Mouse (Mus musculus) kidney, postnatal 25 days (tissue): ENCODE results near the gene G3bp2.

Source experiments
- DNase-seq, 2 experiments: peaks; one replicate each; pipeline ENCODE4 v3.0.0; 2021; ENCODE audit warnings: mixed read lengths in 2 of 2

The G3bp2 gene

DNA sequence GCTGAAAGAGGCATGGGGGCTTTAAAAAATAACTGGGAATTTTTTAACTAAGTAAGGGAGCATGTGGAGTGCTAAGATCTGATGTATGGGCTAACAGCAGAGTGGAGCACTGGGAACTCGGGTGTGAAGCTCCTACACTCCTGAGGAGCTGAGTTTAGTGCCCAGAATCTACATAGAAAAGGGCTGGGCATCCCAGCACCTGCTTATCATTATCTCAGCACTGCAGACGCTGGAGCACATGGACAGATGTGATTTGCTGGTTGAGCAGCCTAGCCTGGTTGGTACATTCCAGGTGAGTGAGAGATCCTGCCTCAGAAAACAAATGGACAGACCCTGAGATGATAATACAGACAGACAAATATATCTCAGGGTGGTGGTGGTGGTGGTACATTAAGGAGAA lies 73.7 kb downstream of the G3bp2 start:
- DNase-seq = no peak

DNA sequence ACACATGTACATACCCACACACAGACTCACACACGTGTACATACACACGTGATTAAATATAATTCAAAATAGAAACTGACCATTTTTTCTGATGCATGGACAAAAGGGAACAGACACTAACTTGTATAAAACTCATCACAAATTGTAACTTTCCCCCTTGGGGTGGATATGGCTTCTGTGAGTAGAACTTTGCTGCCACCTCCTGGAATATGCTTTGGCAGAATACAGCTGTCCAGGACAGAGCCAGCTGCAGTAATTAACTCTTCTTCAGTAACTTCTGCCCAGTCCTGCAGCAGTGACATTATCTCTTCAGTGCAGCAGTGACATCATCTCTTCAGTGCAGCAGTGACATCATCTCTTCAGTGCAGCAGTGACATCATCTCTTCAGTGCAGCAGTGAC lies 80.5 kb downstream of the G3bp2 start:
- peak in 1 of 2 experiments; percentile 23 for DNase-seq
